Mouse (Mus musculus) hindbrain, embryonic 16.5 days (tissue): ENCODE data around the gene Pck1. TPM values are rescaled to one million over a fixed set of nuclear protein-coding genes. Genes with fewer than 3 reads are reported as not detected.

Experiments
- ATAC-seq: fragments of 200-750 bp; cut with Nextera tagmentation; 2 replicates; pipeline ENCODE4 v1.8.0; 2017; ENCODE audit warnings: moderate TSS enrichment, moderate library complexity
- H3K27ac ChIP-seq: fragments of 300-500 bp; sonication (generic); 2 replicates; pipeline ENCODE4 v1.5.1; 2014; ENCODE audit warnings: low read depth, mild to moderate bottlenecking, control low read depth, low read length, moderate library complexity
- H3K27me3 ChIP-seq: fragments of 300-500 bp; sonication (generic); replicated peaks from 2 replicates; pipeline ENCODE4 v1.6.1; 2014; ENCODE audit warnings: low read length; ENCODE audit not compliant: control insufficient read depth, insufficient read depth
- H3K36me3 ChIP-seq: fragments of 300-500 bp; sonication (generic); 2 replicates; pipeline ENCODE4 v1.6.1; 2014; ENCODE audit warnings: mild to moderate bottlenecking, low read length, moderate library complexity, mixed read lengths; ENCODE audit not compliant: control insufficient read depth, insufficient read depth
- H3K4me1 ChIP-seq: fragments of 300-500 bp; sonication (generic); 2 replicates; pipeline ENCODE4 v1.6.1; 2014; ENCODE audit warnings: low read depth, low read length; ENCODE audit not compliant: control insufficient read depth, insufficient read depth
- H3K4me2 ChIP-seq: fragments of 300-500 bp; sonication (generic); 2 replicates; pipeline ENCODE4 v1.6.1; 2014; ENCODE audit warnings: mild to moderate bottlenecking, low read length, control low read depth, moderate library complexity
- H3K4me3 ChIP-seq: fragments of 300-500 bp; sonication (generic); 2 replicates; pipeline ENCODE4 v1.5.1; 2014; ENCODE audit warnings: mild to moderate bottlenecking, low read length, control low read depth, moderate library complexity
- H3K9ac ChIP-seq: fragments of 300-500 bp; sonication (generic); 2 replicates; pipeline ENCODE4 v1.6.1; 2014; ENCODE audit warnings: low read depth, mild to moderate bottlenecking, control low read depth, low read length, moderate library complexity
- H3K9me3 ChIP-seq: fragments of 300-500 bp; sonication (generic); 2 replicates; pipeline ENCODE4 v1.6.1; 2014; ENCODE audit warnings: mild to moderate bottlenecking, low read length, moderate library complexity; ENCODE audit not compliant: control insufficient read depth
- WGBS: fragments of 180-500 bp; shearing (Covaris S2); extraction: QIAGEN DNeasy Blood & Tissue Kit; methylation state at CpG from one replicate; pipeline ENCODE4 v1.1.7; 2014; 5-methylcytosine and 5-hydroxymethylcytosine counted together
- polyA plus RNA-seq: library from polyadenylated mRNA; unstranded; fragments of >200 nt; fragmentation: Nextera tagmentation; extraction: Ambion mirVana; gene quantifications from 2 replicates; pipeline ENCODE4 v1.2.1, GENCODE M21; 2015

Gene Pck1
- polyA plus RNA-seq, 1 experiment from 2014 or later: not detected

- no peak overlapping the region for H3K4me3 ChIP-seq
- H3K27me3 ChIP-seq: no peaks in the 10 kb centered on the region
- H3K27ac ChIP-seq: no peak overlapping the region
- no peaks in the 10 kb centered on the region for H3K9me3 ChIP-seq
- no peaks in the 10 kb centered on the region for H3K36me3 ChIP-seq
- H3K4me2 ChIP-seq: no peak overlapping the region
- H3K4me1 ChIP-seq: peaks cover 3% of the 10 kb centered on the region; the same call in 1 of the 2 replicates
- 67% methylated on average over 4 of the region's 4 CpGs for WGBS
- no peak for ATAC-seq
- no peak overlapping the region for H3K9ac ChIP-seq
Observed at GRCm38 (mm10) chr2:173157376-173157775, 4.5 kb downstream of the Pck1 start.

GRCm38 (mm10) chr2:173157871-173158270, 5.0 kb downstream of the Pck1 start:
- Histone ChIP-seq H3K4me3 (no peak overlapping the region), H3K27me3 (no peaks in the 10 kb centered on the region), H3K4me2 (no peak overlapping the region), H3K9ac (no peak overlapping the region), H3K36me3 (no peaks in the 10 kb centered on the region), H3K9me3 (no peaks in the 10 kb centered on the region), H3K27ac (no peak overlapping the region), H3K4me1 (peaks cover 3% of the 10 kb centered on the region; the same call in 1 of the 2 replicates)
- ATAC-seq: no peak
- 97% methylated on average over 4 of the region's 4 CpGs for WGBS

- WGBS: 91% methylated on average over 19 of the region's 19 CpGs
- H3K4me1 ChIP-seq: peaks cover 3% of the 10 kb centered on the region; the same call in 1 of the 2 replicates
Observed at GRCm38 (mm10) chr2:173158390-173159055, 5.7 kb downstream of the Pck1 start.

GRCm38 (mm10) chr2:173159354-173160311, 6.8 kb downstream of the Pck1 start:
- Histone ChIP-seq H3K4me1 (peaks cover 3% of the 10 kb centered on the region; the same call in 1 of the 2 replicates), H3K27me3 (no peaks in the 10 kb centered on the region), H3K27ac (no peak overlapping the region), H3K9me3 (no peaks in the 10 kb centered on the region), H3K4me2 (0 out of 2 replicates have a peak overlapping the region, but pooled peaks have one; percentile 24), H3K4me3 (no peak overlapping the region), H3K9ac (no peak overlapping the region), H3K36me3 (no peaks in the 10 kb centered on the region)
- 51% methylated on average over 24 of the region's 24 CpGs for WGBS
- peak; percentile 86 for ATAC-seq

More at GRCm38 (mm10) chr2:173158390-173159055, 5.7 kb downstream of the Pck1 start:
- H3K9ac ChIP-seq: no peak overlapping the region
- H3K36me3 ChIP-seq: no peaks in the 10 kb centered on the region
- H3K4me2 ChIP-seq: no peak overlapping the region
- no peak overlapping the region for H3K27ac ChIP-seq
- ATAC-seq: no peak
- no peak overlapping the region for H3K4me3 ChIP-seq
- H3K9me3 ChIP-seq: no peaks in the 10 kb centered on the region
- no peaks in the 10 kb centered on the region for H3K27me3 ChIP-seq

- 83% methylated on average over 8 of the region's 8 CpGs for WGBS
- no peak overlapping the region for H3K27ac ChIP-seq
Observed at GRCm38 (mm10) chr2:173163380-173163779, 10.5 kb downstream of the Pck1 start.

GRCm38 (mm10) chr2:173164358-173164757, 11.5 kb downstream of the Pck1 start:
- H3K4me1 ChIP-seq: peaks cover 7% of the 10 kb centered on the region; the same call in 1 of the 2 replicates
- H3K9ac ChIP-seq: no peak overlapping the region
- ATAC-seq: no peak
- H3K4me3 ChIP-seq: no peak overlapping the region
- no peaks in the 10 kb centered on the region for H3K9me3 ChIP-seq
- WGBS: 75% methylated on average over 2 of the region's 2 CpGs
- H3K27me3 ChIP-seq: no peaks in the 10 kb centered on the region
- no peak overlapping the region for H3K4me2 ChIP-seq
- no peak overlapping the region for H3K27ac ChIP-seq
- no peaks in the 10 kb centered on the region for H3K36me3 ChIP-seq

More at GRCm38 (mm10) chr2:173163380-173163779, 10.5 kb downstream of the Pck1 start:
- no peaks in the 10 kb centered on the region for H3K27me3 ChIP-seq
- no peaks in the 10 kb centered on the region for H3K36me3 ChIP-seq
- no peak overlapping the region for H3K4me2 ChIP-seq
- no peak overlapping the region for H3K9ac ChIP-seq
- no peaks in the 10 kb centered on the region for H3K9me3 ChIP-seq
- no peak overlapping the region for H3K4me3 ChIP-seq
- ATAC-seq: no peak
- peaks cover 6% of the 10 kb centered on the region; the same call in 1 of the 2 replicates for H3K4me1 ChIP-seq

DNA sequence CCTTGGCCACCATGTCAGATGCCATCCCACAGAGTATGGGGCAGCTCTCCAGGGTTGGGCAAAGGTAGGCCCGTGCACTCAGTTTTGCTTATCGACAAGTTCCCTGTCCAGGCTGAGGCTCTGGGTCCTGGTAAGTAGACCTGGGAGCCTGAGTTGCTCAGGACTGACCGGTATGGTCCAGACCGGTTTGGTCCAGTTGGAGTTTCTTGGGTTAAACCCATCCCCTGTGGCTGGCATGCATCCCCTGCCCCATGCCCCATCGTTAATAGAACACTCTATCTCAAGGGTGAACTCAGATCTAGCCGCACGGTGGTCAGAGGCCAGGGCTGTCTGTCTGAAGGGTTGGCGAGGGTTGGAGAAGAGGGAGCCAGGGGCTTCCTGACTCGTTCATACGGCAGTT, 12.1 kb downstream of the Pck1 start:
- no peaks in the 10 kb centered on the region for H3K36me3 ChIP-seq
- ATAC-seq: no peak
- H3K27me3 ChIP-seq: no peaks in the 10 kb centered on the region
- no peak overlapping the region for H3K4me2 ChIP-seq
- H3K9me3 ChIP-seq: no peaks in the 10 kb centered on the region
- 73% methylated on average over 10 of the region's 10 CpGs for WGBS
- H3K4me1 ChIP-seq: peaks cover 5% of the 10 kb centered on the region; the same call in 1 of the 2 replicates
- no peak overlapping the region for H3K9ac ChIP-seq
- no peak overlapping the region for H3K27ac ChIP-seq
- H3K4me3 ChIP-seq: no peak overlapping the region

- H3K27ac ChIP-seq: no peak overlapping the region
- no peak overlapping the region for H3K4me3 ChIP-seq
- H3K9ac ChIP-seq: no peak overlapping the region
- no peaks in the 10 kb centered on the region for H3K9me3 ChIP-seq
- no peaks in the 10 kb centered on the region for H3K36me3 ChIP-seq
- WGBS: 73% methylated on average over 10 of the region's 10 CpGs
- H3K4me1 ChIP-seq: peaks cover 5% of the 10 kb centered on the region; the same call in 1 of the 2 replicates
- ATAC-seq: no peak
- H3K4me2 ChIP-seq: no peak overlapping the region
- no peaks in the 10 kb centered on the region for H3K27me3 ChIP-seq
Observed at GRCm38 (mm10) chr2:173165357-173165756, 12.5 kb downstream of the Pck1 start.

- H3K9ac ChIP-seq: no peak overlapping the region
- no peaks in the 10 kb centered on the region for H3K27me3 ChIP-seq
- no peaks in the 10 kb centered on the region for H3K9me3 ChIP-seq
- H3K4me2 ChIP-seq: no peak overlapping the region
- ATAC-seq: no peak
- no peak overlapping the region for H3K4me3 ChIP-seq
- WGBS: 33% methylated on average over 5 of the region's 5 CpGs
- peak overlapping the region; percentile 44 for H3K27ac ChIP-seq
- peaks cover 25% of the 10 kb centered on the region for H3K4me1 ChIP-seq
- H3K36me3 ChIP-seq: no peaks in the 10 kb centered on the region
Observed at GRCm38 (mm10) chr2:173168411-173168851, 15.6 kb downstream of the Pck1 start.
